Mouse (Mus musculus) frontal cortex, postnatal 14 days (tissue): ENCODE measurements around the gene Fsip1.

Experiments
- DNase-seq, 2 experiments: peaks; one replicate each; pipeline ENCODE4 v3.0.0; 2022; ENCODE audit warnings: low spot score in 2 of 2

The Fsip1 gene

GRCm38 (mm10) chr2:118254516-118254915, 2.2 kb downstream of the Fsip1 start:
- no peak for DNase-seq

GRCm38 (mm10) chr2:118248966-118249365, 7.8 kb downstream of the Fsip1 start:
- no peak for DNase-seq

DNA sequence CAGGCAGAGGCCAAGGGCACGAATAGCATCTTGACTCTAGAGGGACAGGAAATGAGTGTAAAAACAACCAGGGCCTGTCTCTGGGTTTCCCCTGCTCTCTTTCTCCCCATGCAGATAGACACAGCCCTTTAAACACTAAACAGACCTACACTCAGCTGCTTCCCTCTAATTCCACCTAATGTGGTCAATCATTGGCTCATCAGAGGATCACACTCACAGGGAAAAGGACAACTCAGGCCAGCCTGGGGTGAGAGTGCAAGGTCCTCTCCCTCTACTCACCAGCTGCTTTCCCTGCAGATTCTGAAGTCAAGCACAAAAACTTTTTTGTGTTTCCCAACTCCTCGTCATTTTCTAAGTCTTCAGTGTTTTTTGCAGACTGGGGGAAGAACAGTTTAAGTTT, 8.8 kb downstream of the Fsip1 start:
- DNase-seq = no peak

DNA sequence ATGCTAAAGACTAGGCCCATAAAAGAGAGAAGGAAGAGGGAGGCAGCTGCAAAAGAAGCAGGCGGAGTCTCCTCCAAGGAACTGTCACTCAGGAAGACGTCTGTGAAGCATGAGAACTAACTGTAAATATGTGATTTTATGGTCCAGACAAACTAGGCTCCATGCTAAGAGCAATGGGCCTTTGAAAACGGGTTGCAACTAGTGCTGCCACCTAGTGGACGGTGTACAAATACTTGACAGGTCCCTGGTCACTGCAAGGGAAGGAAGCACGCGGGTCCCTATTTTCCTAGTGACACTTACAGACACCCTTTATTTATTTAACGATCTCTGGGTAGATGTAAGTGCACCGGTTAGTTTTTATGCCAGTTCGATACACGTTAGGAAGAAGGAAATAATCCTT, 10.9 kb downstream of the Fsip1 start:
- DNase-seq = peak; percentile 17 to 65

GRCm38 (mm10) chr2:118236196-118236595, 20.6 kb downstream of the Fsip1 start:
- no peak for DNase-seq

- no peak for DNase-seq
Measured at GRCm38 (mm10) chr2:118235614-118236013, 21.2 kb downstream of the Fsip1 start.

- no peak for DNase-seq
Measured at GRCm38 (mm10) chr2:118230544-118230943, 26.2 kb downstream of the Fsip1 start.

DNA sequence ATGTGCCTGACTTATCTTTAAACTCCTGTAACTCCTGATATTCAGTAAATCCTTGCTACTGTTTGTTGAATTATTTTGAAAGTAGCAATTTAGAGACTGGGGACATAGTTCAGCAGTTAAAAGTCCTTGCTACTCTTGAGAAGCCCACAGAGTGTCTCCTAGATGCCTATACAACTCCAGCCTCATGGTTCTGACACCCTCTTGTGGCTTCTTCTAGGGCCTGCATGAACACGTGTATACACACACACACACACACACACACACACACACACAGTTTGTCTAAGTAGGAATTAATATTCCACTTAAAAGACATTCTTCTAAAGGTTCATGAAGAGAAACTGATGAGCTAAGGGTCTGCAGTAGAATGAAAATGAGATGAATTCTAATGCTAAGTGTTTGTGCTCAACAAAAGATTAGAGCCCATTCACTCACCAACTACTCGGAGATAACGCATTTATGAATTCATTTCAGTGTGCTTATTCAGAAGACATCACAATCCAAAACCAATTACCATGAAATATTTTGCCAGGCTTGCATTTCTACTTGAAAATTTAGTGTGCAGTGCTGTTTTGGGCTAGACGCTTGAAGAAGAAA, 28.2 kb downstream of the Fsip1 start:
- DNase-seq = no peak

- no peak for DNase-seq
Measured at GRCm38 (mm10) chr2:118225316-118226041, 31.3 kb downstream of the Fsip1 start.

DNA sequence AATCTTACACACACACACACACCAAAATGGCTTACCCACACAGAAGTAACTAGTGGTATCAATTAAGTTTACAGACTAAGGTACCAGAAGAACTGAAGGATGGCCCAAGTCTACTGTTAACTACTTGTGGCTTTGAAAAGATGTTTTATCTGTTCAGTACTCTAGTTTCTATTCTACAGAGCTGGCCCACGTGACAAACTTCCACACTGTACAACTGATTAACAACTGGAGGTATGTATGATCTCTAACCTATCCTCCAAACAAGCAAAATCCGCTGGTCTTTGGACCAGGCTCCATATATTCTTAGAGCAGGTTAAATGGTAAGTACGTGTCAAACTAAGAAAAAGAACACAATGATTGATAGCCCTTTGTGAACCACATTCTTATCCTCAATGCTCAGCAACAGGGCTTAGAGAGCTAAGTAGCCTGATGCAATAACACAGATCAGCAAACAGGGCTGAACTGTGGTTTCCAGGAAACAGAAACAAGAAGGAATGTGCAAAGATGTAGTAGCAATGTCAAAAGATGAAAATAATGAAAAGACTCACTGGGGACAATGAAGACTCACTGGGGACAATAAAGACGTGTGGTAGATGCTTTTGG, 38.7 kb downstream of the Fsip1 start:
- no peak for DNase-seq

DNA sequence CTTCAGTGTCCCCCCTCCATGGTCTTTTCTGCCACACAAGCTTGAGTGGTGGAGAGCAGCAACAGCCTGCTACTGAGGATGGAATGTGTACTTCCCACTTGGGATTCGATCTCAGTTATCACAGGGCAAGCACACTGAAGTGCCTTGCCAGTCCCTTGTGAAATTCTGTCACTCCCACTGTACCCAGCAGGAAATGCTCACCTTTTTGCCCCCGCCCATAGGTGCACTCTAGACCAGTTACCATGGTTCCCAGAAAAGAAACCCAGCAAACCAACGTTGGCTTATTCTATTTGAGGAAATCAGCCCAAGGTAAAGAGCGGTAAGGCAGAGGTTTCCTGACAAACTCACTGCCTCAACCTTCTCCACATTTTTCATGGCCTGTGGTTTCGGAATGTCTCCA, 47.1 kb downstream of the Fsip1 start:
- no peak for DNase-seq

DNA sequence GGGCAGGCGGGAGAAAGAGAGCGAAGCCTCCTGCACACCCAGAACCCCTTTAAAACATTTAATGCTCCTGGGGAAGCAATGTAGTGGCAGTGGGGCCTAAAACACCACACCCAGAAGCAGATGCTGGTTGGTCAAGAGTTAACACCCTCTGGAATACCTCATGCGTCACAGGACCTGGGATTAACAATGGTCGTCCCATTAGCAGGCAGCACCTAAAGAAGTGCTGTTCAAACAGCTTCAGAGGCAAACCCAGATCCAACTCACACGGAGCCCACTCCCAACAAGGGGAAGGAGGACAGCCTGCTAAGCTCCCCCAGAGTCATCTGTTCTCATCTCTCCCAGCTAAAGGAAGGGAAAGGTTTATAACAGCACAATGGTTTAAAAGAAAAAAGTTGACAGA, 48.1 kb downstream of the Fsip1 start:
- no peak for DNase-seq

DNA sequence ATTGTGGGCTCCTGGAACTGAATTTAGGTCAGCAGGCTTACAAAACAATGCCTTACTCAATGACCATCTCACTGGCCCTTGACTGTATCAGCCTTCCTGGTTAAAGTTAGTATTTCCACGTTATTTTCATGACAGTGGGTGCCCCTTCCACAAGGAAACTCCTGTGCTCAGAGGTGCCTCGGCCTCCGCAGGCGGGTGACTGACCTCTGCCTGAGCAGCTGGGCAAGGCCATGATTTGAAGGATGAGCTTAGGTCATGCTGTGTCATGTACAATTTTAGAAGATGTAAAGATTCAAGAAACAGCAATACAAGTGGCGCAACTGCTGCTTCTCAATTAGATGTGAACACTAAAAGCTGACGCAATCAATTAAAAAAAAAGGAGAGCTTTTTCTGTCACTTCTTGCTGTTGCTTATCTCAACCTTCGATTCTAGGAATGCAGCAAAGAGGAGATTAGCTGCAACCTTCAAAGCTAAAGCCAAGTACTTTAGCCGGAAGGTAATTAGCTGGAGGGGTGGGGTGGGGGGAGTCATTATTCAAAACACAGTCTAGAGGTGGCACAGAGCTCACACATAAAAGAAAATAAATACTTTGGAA, 50.7 kb downstream of the Fsip1 start:
- no peak for DNase-seq

DNA sequence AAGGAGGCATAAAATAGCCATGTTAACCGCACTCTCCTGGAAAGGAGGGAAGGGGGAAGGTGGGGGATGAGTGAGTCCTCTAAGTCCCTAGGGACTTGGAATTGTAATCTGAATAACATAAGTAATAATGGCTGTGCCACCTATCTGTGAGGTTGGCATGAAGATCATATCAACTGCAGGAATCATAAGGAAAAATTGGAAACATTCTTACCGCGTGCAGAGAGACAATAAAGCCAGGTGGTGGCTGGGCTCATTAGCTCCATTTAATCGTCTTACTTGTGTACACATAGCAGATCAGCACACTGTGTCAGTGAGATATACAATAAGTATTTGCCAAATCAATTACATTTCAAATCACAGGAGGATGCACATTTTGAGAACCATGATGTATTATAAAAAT, 52.1 kb downstream of the Fsip1 start:
- no peak for DNase-seq

- DNase-seq = peak; percentile 29 to 39
Measured at GRCm38 (mm10) chr2:118203739-118204461, 52.9 kb downstream of the Fsip1 start.

- no peak for DNase-seq
Measured at GRCm38 (mm10) chr2:118202934-118203333, 53.8 kb downstream of the Fsip1 start.

DNA sequence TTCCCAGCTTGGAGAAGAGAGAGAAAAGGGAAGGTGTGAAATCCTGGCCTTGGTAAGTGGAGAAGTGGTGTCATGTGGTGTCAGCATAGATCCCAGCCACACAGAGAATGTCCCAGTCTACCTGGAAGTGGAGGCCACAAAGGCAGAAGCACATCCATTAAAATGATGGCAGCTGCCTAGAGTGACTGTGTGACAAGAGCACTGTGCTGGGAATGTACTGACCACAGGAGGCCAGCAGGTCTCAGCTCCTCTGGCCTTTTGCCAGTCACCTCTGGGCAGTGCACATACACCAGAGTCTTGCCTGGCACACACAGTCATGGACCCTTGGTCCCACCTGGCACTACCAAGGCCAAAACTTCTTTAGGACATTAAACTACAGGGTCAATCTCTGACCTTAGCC, 54.8 kb downstream of the Fsip1 start:
- DNase-seq = no peak

GRCm38 (mm10) chr2:118199867-118200266, 56.9 kb downstream of the Fsip1 start:
- DNase-seq = peak; percentile 47 to 73

- DNase-seq = no peak
Measured at GRCm38 (mm10) chr2:118196966-118197365, 59.8 kb downstream of the Fsip1 start.

- no peak for DNase-seq
Measured at GRCm38 (mm10) chr2:118182136-118182535, 74.6 kb downstream of the Fsip1 start.

GRCm38 (mm10) chr2:118179873-118180585, 76.7 kb downstream of the Fsip1 start:
- no peak for DNase-seq

- no peak for DNase-seq
Measured at GRCm38 (mm10) chr2:118179472-118179871, 77.3 kb downstream of the Fsip1 start.
